Mouse (Mus musculus): ENCODE measurements around the gene Tedc1. TPM values are rescaled to one million over a fixed set of nuclear protein-coding genes. Genes with fewer than 3 reads are reported as not detected.

Tedc1 gene
- polyA plus RNA-seq, 1 experiment from 2014 or later: 12.0 TPM

DNA sequence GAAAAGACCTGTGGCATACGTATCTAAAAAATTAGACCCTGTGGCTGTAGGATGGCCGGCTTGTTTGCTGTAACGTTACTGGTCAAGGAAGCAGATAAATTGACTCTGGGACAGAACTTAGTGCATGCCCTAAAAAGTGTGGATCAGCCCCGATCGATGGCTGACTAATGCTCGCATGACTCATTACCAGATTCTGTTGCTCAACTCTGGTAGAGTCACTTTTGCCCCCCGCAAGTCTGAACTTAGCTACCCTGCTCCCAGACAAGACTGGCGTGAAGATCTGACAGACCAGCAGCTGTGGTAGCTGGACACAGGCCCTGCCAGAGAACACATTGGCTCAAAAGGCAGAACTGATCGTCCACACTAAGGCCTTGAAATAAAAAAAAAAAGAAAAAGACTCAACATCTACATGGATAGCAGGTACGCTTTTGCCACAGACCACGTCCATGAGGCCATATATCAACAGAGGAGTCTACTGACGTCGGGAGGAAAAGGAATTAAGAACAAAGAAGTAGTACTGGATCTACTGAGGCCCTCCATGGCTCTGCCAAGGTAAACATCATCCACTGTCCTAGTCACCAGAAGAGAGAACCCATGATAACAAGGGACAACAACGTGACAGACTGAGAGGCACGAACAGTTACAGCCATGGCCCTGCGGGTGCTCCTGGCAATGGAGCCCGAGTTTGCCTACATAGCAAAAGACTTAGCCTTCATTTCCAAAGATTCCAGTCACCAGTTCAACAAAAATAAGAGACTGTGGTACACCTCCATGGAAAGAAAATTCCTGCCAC is 54.6 kb downstream of the Tedc1 start:
- H3K36me3 ChIP-seq: no peaks in the 10 kb centered on the region
- H3K9me3 ChIP-seq (replicated peaks): no peaks in the 10 kb centered on the region
- no peaks in the 10 kb centered on the region for H3K27me3 ChIP-seq
- H3K4me3 ChIP-seq (replicated peaks): no peak overlapping the region
- no peak overlapping the region for H3K27ac ChIP-seq
- WGBS (ENCODE audit: insufficient replicate concordance): 71% methylated on average over 17 of the region's 17 CpGs
- H3K4me1 ChIP-seq (replicated peaks): no peaks in the 10 kb centered on the region
- ATAC-seq (ENCODE audit: low read depth) (no peak), DNase-seq (no peak)
- no peak overlapping the region for H3K9ac ChIP-seq
- no peak overlapping the region for H3K4me2 ChIP-seq

DNA sequence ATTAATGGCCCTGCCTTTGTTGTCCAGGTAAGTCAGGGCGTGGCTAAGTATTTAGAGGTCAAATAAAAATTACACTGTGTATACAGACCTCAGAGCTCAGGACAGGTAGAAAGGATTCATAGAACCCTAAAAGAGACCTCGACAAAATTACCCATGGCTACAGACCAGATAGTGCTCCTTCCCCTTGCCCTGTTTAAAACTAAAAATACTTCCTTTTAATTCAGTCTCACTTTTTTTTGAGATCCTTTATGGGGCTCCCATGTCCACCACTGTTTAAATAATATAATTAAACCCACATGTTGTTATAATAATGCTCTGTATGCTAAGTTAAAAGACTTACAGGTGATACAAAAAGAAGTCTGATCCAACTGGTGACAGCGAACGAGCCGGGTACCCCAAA is 55.6 kb downstream of the Tedc1 start:
- Histone ChIP-seq H3K4me3 (replicated peaks) (no peak overlapping the region), H3K9ac (no peak overlapping the region), H3K27me3 (no peaks in the 10 kb centered on the region), H3K27ac (no peak overlapping the region), H3K4me1 (replicated peaks) (no peaks in the 10 kb centered on the region), H3K36me3 (no peaks in the 10 kb centered on the region), H3K9me3 (replicated peaks) (no peaks in the 10 kb centered on the region), H3K4me2 (no peak overlapping the region)
- DNase-seq: no peak
- 70% methylated on average over 5 of the region's 5 CpGs for WGBS (ENCODE audit: insufficient replicate concordance)
- no peak for ATAC-seq (ENCODE audit: low read depth)

DNA sequence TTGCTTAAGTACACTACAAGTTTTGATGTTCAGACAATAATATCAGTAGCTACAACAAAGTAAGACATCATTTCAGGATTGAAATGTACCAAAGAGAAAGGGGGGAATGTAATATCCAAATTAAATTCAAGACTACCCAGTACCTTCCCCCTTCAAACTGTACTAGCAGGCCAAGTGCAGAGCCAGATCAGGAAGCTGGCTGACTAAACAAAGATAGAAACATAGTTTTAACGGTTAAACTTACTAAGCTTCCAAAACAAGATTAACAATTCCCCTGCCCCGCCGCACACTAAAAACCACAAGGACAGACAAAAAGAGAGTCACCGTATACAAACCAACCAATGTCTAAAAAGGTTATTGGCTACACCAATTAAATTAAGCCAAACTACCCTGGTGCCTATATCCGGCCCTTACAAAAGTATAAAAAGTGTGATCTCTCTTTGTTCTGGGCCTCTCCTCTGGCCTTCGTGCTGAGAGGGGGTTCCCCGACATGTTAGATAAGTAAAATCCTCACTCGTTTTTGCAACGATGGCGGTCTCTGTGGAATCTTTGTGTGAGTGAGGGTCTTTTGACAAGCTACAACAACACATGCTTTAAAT is 56.2 kb downstream of the Tedc1 start:
- no peak overlapping the region for H3K4me3 ChIP-seq (replicated peaks)
- no peak overlapping the region for H3K9ac ChIP-seq
- no peaks in the 10 kb centered on the region for H3K4me1 ChIP-seq (replicated peaks)
- no peaks in the 10 kb centered on the region for H3K9me3 ChIP-seq (replicated peaks)
- no peak overlapping the region for H3K4me2 ChIP-seq
- H3K27me3 ChIP-seq: no peaks in the 10 kb centered on the region
- DNase-seq (no peak), ATAC-seq (ENCODE audit: low read depth) (no peak)
- 53% methylated on average over 10 of the region's 10 CpGs for WGBS (ENCODE audit: insufficient replicate concordance)
- no peak overlapping the region for H3K27ac ChIP-seq
- H3K36me3 ChIP-seq: no peaks in the 10 kb centered on the region

DNA sequence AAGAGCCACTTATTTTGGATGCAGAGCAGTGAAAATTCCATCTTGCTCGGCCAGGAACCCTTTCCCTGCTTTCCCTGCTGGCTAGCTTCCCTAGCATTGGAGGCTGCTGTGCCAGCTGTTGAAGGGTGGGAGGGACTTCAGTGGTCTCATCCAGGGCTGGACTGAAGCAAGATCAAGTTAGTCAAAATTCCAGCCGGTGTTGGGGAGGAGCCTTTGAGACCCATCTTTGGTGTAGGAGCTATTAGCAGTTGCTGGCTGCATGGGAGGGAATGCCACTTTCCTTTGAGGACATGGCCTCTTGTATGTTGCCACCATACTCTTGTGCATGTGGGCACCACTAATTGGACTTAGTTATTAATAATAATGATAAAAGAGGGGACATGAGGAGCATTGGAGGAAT is 57.0 kb downstream of the Tedc1 start:
- 51% methylated on average over 2 of the region's 2 CpGs for whole genome bisulfite sequencing (ENCODE audit: insufficient replicate concordance)
- H3K9ac ChIP-seq: no peak overlapping the region
- H3K9me3 ChIP-seq (replicated peaks): no peaks in the 10 kb centered on the region
- ATAC-seq (ENCODE audit: low read depth) (no peak), DNase-seq (no peak)
- no peaks in the 10 kb centered on the region for H3K27me3 ChIP-seq
- H3K36me3 ChIP-seq: no peaks in the 10 kb centered on the region
- H3K4me1 ChIP-seq (replicated peaks): no peaks in the 10 kb centered on the region
- no peak overlapping the region for H3K27ac ChIP-seq
- no peak overlapping the region for H3K4me2 ChIP-seq
- no peak overlapping the region for H3K4me3 ChIP-seq (replicated peaks)

DNA sequence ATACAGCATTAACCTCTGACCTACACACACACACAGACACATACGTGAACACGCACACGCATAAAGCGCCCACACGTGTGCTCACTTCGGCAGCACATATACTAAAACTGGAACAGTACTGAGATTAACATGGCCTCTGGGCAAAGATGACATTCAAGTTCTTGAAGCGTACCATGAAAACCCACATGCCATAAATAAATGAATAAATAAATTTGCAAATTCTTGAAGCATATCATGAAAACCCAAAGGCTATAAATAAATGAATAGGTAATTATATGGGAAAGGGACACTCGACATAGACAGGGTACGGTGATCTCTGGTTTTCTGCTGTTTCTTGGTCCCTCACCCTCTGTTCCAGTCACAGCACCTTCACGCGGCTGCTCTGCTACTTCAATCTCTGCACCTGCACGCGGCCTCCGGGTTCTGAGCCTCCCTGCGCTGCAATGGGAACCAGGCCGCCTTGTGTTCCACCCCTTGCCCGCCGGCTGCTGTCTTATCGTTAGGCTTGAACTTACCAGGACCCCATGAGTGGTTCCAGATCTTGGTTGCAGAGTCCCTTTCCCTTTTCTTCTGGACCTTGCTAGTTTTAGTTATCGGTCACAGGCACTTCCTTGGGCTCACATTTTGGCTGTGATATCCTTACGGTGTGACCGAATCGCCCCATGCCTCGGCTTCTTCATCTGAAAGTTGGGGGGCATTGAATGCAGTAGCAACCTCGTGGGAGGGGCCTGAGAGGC is 58.0 kb downstream of the Tedc1 start:
- Histone ChIP-seq H3K27me3 (no peaks in the 10 kb centered on the region), H3K4me2 (no peak overlapping the region), H3K36me3 (no peaks in the 10 kb centered on the region), H3K9ac (no peak overlapping the region), H3K9me3 (replicated peaks) (no peaks in the 10 kb centered on the region), H3K27ac (no peak overlapping the region), H3K4me1 (replicated peaks) (no peaks in the 10 kb centered on the region), H3K4me3 (replicated peaks) (no peak overlapping the region)
- WGBS (ENCODE audit: insufficient replicate concordance): 72% methylated on average over 25 of the region's 25 CpGs
- ATAC-seq (ENCODE audit: low read depth) (no peak), DNase-seq (no peak)

DNA sequence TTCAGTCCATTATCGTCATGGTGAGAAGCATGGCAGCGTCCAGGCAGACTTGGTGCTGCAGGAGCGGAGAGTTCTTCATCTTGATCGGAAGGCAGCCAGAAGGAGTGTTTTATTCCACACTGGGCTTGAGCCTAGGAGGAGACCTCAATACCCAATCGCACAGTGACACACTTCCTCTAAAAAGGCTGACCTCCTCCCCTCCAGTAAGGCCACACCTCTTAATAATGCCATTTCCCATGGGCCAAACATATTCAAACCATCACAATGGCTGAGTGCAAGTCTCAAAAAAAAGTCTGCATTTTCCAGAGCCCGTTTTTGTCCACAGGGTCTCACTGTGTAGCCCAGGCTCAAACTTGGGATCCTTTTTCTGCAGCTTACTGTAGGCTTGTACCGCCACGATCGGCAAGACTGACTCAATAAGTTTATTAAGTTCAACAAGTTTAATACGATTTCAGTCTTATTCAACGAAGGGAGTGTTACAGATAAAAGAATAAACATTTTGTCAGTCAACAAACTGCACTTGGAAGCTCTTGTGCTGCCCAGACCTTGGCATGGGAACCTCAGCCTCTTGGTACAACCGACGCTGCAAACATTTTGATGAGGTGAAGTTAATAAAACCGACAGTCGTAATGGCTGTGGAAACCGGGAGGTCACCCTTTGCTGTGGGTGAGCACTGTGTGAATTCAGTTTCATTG is 58.9 kb downstream of the Tedc1 start:
- H3K27me3 ChIP-seq: no peaks in the 10 kb centered on the region
- no peak overlapping the region for H3K27ac ChIP-seq
- no peaks in the 10 kb centered on the region for H3K4me1 ChIP-seq (replicated peaks)
- H3K4me3 ChIP-seq (replicated peaks): no peak overlapping the region
- no peaks in the 10 kb centered on the region for H3K9me3 ChIP-seq (replicated peaks)
- ATAC-seq (ENCODE audit: low read depth) (no peak), DNase-seq (no peak)
- no peak overlapping the region for H3K9ac ChIP-seq
- H3K36me3 ChIP-seq: no peaks in the 10 kb centered on the region
- no peak overlapping the region for H3K4me2 ChIP-seq
- WGBS (ENCODE audit: insufficient replicate concordance): 61% methylated on average over 16 of the region's 16 CpGs

Other genes with a start within 250 kb of the Tedc1 start
- gene Jag2, start 226.6 kb upstream of the Tedc1 start, polyA plus RNA-seq (2015; fragmentation: Nextera tagmentation; extraction: Ambion mirVana): 0.13 and 0.20 TPM in 2 replicates
- gene Nudt14, start 214.3 kb upstream of the Tedc1 start, polyA plus RNA-seq (2015; fragmentation: Nextera tagmentation; extraction: Ambion mirVana): 14.7 and 15.2 TPM in 2 replicates
- gene Btbd6, start 179.9 kb upstream of the Tedc1 start, polyA plus RNA-seq (2015; fragmentation: Nextera tagmentation; extraction: Ambion mirVana): 6.3 and 6.6 TPM in 2 replicates
- 28.3 and 28.8 TPM in 2 replicates for gene Brf1, start 155.7 kb upstream of the Tedc1 start, polyA plus RNA-seq (2015; fragmentation: Nextera tagmentation; extraction: Ambion mirVana)
- 5.2 and 6.2 TPM in 2 replicates for gene Pacs2, start 141.9 kb upstream of the Tedc1 start, polyA plus RNA-seq (2015; fragmentation: Nextera tagmentation; extraction: Ambion mirVana)
- gene Tex22, start 81.9 kb upstream of the Tedc1 start, polyA plus RNA-seq (2015; fragmentation: Nextera tagmentation; extraction: Ambion mirVana): not detected in 2 replicates
- gene Mta1, start 58.1 kb upstream of the Tedc1 start, polyA plus RNA-seq (2015; fragmentation: Nextera tagmentation; extraction: Ambion mirVana): 4.8 and 6.1 TPM in 2 replicates
- gene Crip2, start 16.2 kb upstream of the Tedc1 start, polyA plus RNA-seq (2015; fragmentation: Nextera tagmentation; extraction: Ambion mirVana): 47.9 and 50.4 TPM in 2 replicates
- gene Crip1, start 10.1 kb upstream of the Tedc1 start, polyA plus RNA-seq (2015; fragmentation: Nextera tagmentation; extraction: Ambion mirVana): 84.5 and 94.1 TPM in 2 replicates
- 0.46 and 0.52 TPM in 2 replicates for gene Tmem121, start 29.5 kb downstream of the Tedc1 start, polyA plus RNA-seq (2015; fragmentation: Nextera tagmentation; extraction: Ambion mirVana)